Mouse (Mus musculus): ENCODE measurements around the gene Pknox1. TPM values are rescaled to one million over a fixed set of nuclear protein-coding genes. Genes with fewer than 3 reads are reported as not detected.
A peak's percentile ranks its signal among the peaks of the same experiment; 100 is the strongest.

Pknox1 gene
- total and polyA plus RNA-seq, 2 experiments from 2014 or later: 18.5 to 30.6 TPM

- Histone ChIP-seq H3K27ac (ENCODE audit: low read depth, low read length) (no peak overlapping the region), H3K9ac (no peak overlapping the region), H3K27me3 (ENCODE audit: insufficient read depth, low read length) (no peaks in the 10 kb centered on the region), H3K4me3 (ENCODE audit: low read depth, low read length) (no peak overlapping the region), H3K9me3 (ENCODE audit: low read length) (no peaks in the 10 kb centered on the region), H3K4me2 (ENCODE audit: low read depth) (no peak overlapping the region), H3K4me1 (ENCODE audit: insufficient read depth) (peaks cover 9% of the 10 kb centered on the region; the same call in 1 of the 2 replicates), H3K36me3 (ENCODE audit: insufficient read depth) (no peaks in the 10 kb centered on the region)
- no peak for TF ChIP-seq CTCF (IDR thresholded peaks at IDR 0.05; ENCODE audit: low read depth)
- DNase-seq (no peak), ATAC-seq (no peak)
- 62% methylated on average over 4 of the region's 4 CpGs for WGBS
These were observed 8.3 kb upstream of the Pknox1 start for GRCm38 (mm10) chr17:31556253-31556652.

- Histone ChIP-seq H3K9me3 (ENCODE audit: low read length) (no peaks in the 10 kb centered on the region), H3K4me2 (ENCODE audit: low read depth) (no peak overlapping the region), H3K9ac (no peak overlapping the region), H3K36me3 (ENCODE audit: insufficient read depth) (no peaks in the 10 kb centered on the region), H3K27me3 (ENCODE audit: insufficient read depth, low read length) (no peaks in the 10 kb centered on the region), H3K4me1 (ENCODE audit: insufficient read depth) (peaks cover 9% of the 10 kb centered on the region; the same call in 1 of the 2 replicates), H3K27ac (ENCODE audit: low read depth, low read length) (peak overlapping the region; percentile 59), H3K4me3 (ENCODE audit: low read depth, low read length) (no peak overlapping the region)
- ATAC-seq (peak; percentile 85), DNase-seq (peak; percentile 63)
- WGBS: 48% methylated on average over 11 of the region's 11 CpGs
- no peak for TF ChIP-seq CTCF (IDR thresholded peaks at IDR 0.05; ENCODE audit: low read depth)
These were observed 7.2 kb upstream of the Pknox1 start for GRCm38 (mm10) chr17:31557124-31557880.

- no peaks in the 10 kb centered on the region for H3K27me3 ChIP-seq (ENCODE audit: insufficient read depth, low read length)
- H3K27ac ChIP-seq (ENCODE audit: low read depth, low read length): peak overlapping the region; percentile 59
- H3K4me1 ChIP-seq (ENCODE audit: insufficient read depth): peaks cover 9% of the 10 kb centered on the region; the same call in 1 of the 2 replicates
- no peak for DNase-seq
- no peaks in the 10 kb centered on the region for H3K9me3 ChIP-seq (ENCODE audit: low read length)
- no peak overlapping the region for H3K4me2 ChIP-seq (ENCODE audit: low read depth)
- H3K36me3 ChIP-seq (ENCODE audit: insufficient read depth): no peaks in the 10 kb centered on the region
- H3K4me3 ChIP-seq (ENCODE audit: low read depth, low read length): no peak overlapping the region
- TF ChIP-seq CTCF (IDR thresholded peaks at IDR 0.05; ENCODE audit: low read depth): no peak
- H3K9ac ChIP-seq: no peak overlapping the region
- ATAC-seq: no peak
- 83% methylated on average over 10 of the region's 10 CpGs for WGBS
These were observed 6.5 kb upstream of the Pknox1 start for GRCm38 (mm10) chr17:31557947-31558542.

- H3K27ac ChIP-seq (ENCODE audit: low read depth, low read length): no peak overlapping the region
- 95% methylated on average over 11 of the region's 11 CpGs for WGBS
- H3K4me2 ChIP-seq (ENCODE audit: low read depth): no peak overlapping the region
- DNase-seq (no peak), ATAC-seq (no peak)
- H3K9me3 ChIP-seq (ENCODE audit: low read length): no peaks in the 10 kb centered on the region
- no peak for TF ChIP-seq CTCF (IDR thresholded peaks at IDR 0.05; ENCODE audit: low read depth)
- H3K4me1 ChIP-seq (ENCODE audit: insufficient read depth): peaks cover 17% of the 10 kb centered on the region; the same call in 1 of the 2 replicates
- H3K27me3 ChIP-seq (ENCODE audit: insufficient read depth, low read length): no peaks in the 10 kb centered on the region
- H3K4me3 ChIP-seq (ENCODE audit: low read depth, low read length): no peak overlapping the region
- H3K9ac ChIP-seq: no peak overlapping the region
- no peaks in the 10 kb centered on the region for H3K36me3 ChIP-seq (ENCODE audit: insufficient read depth)
These were observed 5.3 kb upstream of the Pknox1 start for GRCm38 (mm10) chr17:31559021-31559789.

GRCm38 (mm10) chr17:31563632-31564014, 911 bp upstream of the Pknox1 start:
- Histone ChIP-seq H3K4me2 (ENCODE audit: low read depth) (peak overlapping the region; percentile 51), H3K9me3 (ENCODE audit: low read length) (no peaks in the 10 kb centered on the region), H3K9ac (peak overlapping the region; percentile 53), H3K36me3 (ENCODE audit: insufficient read depth) (no peaks in the 10 kb centered on the region), H3K27me3 (ENCODE audit: insufficient read depth, low read length) (no peaks in the 10 kb centered on the region), H3K4me3 (ENCODE audit: low read depth, low read length) (peak overlapping the region; percentile 40), H3K27ac (ENCODE audit: low read depth, low read length) (peak overlapping the region; percentile 94), H3K4me1 (ENCODE audit: insufficient read depth) (peaks cover 34% of the 10 kb centered on the region)
- no peak for ATAC-seq
- no peak for TF ChIP-seq CTCF (IDR thresholded peaks at IDR 0.05; ENCODE audit: low read depth)
- WGBS: 15% methylated on average over 12 of the region's 12 CpGs
- no peak for DNase-seq

GRCm38 (mm10) chr17:31564858-31565140, 265 bp downstream of the Pknox1 start:
- Histone ChIP-seq H3K27ac (ENCODE audit: low read depth, low read length) (peak overlapping the region; percentile 100), H3K9ac (peak overlapping the region; percentile 93), H3K27me3 (ENCODE audit: insufficient read depth, low read length) (no peaks in the 10 kb centered on the region), H3K36me3 (ENCODE audit: insufficient read depth) (no peaks in the 10 kb centered on the region), H3K9me3 (ENCODE audit: low read length) (no peaks in the 10 kb centered on the region), H3K4me2 (ENCODE audit: low read depth) (peak overlapping the region; percentile 75), H3K4me3 (ENCODE audit: low read depth, low read length) (peak overlapping the region; percentile 89), H3K4me1 (ENCODE audit: insufficient read depth) (peaks cover 34% of the 10 kb centered on the region)
- WGBS: 3% methylated on average over 19 of the region's 44 CpGs
- DNase-seq (no peak), ATAC-seq (no peak)
- no peak for TF ChIP-seq CTCF (IDR thresholded peaks at IDR 0.05; ENCODE audit: low read depth)
